Mouse (Mus musculus): ENCODE data around the gene Spsb1. TPM values are rescaled to one million over a fixed set of nuclear protein-coding genes. Genes with fewer than 3 reads are reported as not detected.

Spsb1 gene
- polyA plus RNA-seq, 1 experiment from 2014 or later: 3.1 TPM

DNA sequence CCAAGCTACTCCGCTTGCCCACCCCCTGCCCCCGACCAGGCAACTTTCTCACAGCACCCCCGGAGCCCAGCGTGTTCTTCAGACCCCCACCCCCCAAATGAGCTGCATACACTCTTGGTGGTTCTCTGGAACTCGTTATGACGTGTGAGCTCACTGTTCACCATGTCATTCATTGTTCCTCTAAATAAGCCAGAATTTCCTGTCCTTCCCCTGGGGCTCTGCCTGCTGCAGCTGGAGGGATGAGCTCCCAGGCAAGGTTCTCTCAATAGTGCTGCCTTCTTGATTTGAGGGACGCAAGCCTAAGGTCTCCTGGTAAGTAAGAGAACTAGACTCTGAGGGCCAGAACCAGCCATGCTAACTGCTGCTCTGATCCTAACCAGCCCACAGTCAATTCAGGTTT is 59.6 kb downstream of the Spsb1 start:
- ATAC-seq (replicated peaks; ENCODE audit: low FRiP score) (no peak), DNase-seq (ENCODE audit: low spot score) (no peak)
- Histone ChIP-seq H3K27ac (ENCODE audit: low read depth, low read length) (no peak overlapping the region), H3K9me3 (ENCODE audit: control insufficient read depth, low read length) (no peaks in the 10 kb centered on the region), H3K27me3 (replicated peaks; ENCODE audit: control insufficient read depth, insufficient read depth, low read length) (no peaks in the 10 kb centered on the region; the same call in 1 of the 2 replicates), H3K4me3 (ENCODE audit: low read depth, low read length) (no peak overlapping the region), H3K9ac (ENCODE audit: low read depth, low read length) (no peak overlapping the region), H3K4me2 (no peak overlapping the region), H3K4me1 (replicated peaks; ENCODE audit: control insufficient read depth, insufficient read depth, low read length) (no peaks in the 10 kb centered on the region; the same call in 1 of the 2 replicates), H3K36me3 (ENCODE audit: control insufficient read depth, insufficient read depth, low read length) (no peaks in the 10 kb centered on the region)
- 49% methylated on average over 7 of the region's 7 CpGs for WGBS

- Histone ChIP-seq H3K9ac (ENCODE audit: low read depth, low read length) (no peak overlapping the region), H3K36me3 (ENCODE audit: control insufficient read depth, insufficient read depth, low read length) (no peaks in the 10 kb centered on the region), H3K4me3 (ENCODE audit: low read depth, low read length) (no peak overlapping the region), H3K27ac (ENCODE audit: low read depth, low read length) (no peak overlapping the region), H3K9me3 (ENCODE audit: control insufficient read depth, low read length) (no peaks in the 10 kb centered on the region), H3K27me3 (replicated peaks; ENCODE audit: control insufficient read depth, insufficient read depth, low read length) (peaks cover under 1% of the 10 kb centered on the region; the same call in 1 of the 2 replicates), H3K4me2 (no peak overlapping the region), H3K4me1 (replicated peaks; ENCODE audit: control insufficient read depth, insufficient read depth, low read length) (no peaks in the 10 kb centered on the region; the same call in 1 of the 2 replicates)
- ATAC-seq (replicated peaks; ENCODE audit: low FRiP score) (no peak), DNase-seq (ENCODE audit: low spot score) (no peak)
- WGBS: 91% methylated on average over 7 of the region's 7 CpGs
Observed at GRCm38 (mm10) chr4:149894300-149894699, 60.5 kb downstream of the Spsb1 start.

DNA sequence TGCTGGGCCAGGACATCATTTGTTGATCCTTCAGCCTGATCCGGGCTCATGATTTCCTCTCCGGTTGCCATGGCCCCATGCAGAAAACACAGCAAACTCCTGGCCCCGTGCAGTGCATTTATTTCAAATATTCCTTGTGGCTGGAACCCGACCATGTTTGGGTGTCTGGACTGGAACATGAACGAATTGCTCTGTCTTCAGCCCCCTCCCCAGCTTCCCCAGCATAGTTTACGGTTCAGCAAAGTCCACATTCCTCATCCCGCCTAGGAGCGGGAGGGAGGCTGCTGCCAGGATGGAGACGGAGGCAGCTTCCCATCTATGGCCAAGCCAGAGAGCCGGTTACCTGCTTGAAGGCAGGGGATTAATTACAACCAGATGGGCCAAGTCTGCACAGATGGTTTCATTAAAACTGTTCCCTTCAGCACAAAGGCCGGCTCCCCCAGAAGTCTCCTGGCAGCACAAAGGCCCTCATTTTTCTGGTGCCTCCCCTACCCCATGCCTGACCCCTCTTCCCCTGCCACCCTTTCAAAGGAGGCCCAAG is 61.2 kb downstream of the Spsb1 start:
- Histone ChIP-seq H3K4me2 (no peak overlapping the region), H3K36me3 (ENCODE audit: control insufficient read depth, insufficient read depth, low read length) (no peaks in the 10 kb centered on the region), H3K9me3 (ENCODE audit: control insufficient read depth, low read length) (no peaks in the 10 kb centered on the region), H3K27ac (ENCODE audit: low read depth, low read length) (no peak overlapping the region), H3K4me1 (replicated peaks; ENCODE audit: control insufficient read depth, insufficient read depth, low read length) (no peaks in the 10 kb centered on the region; the same call in 1 of the 2 replicates), H3K27me3 (replicated peaks; ENCODE audit: control insufficient read depth, insufficient read depth, low read length) (peaks cover 5% of the 10 kb centered on the region; the same call in 1 of the 2 replicates), H3K4me3 (ENCODE audit: low read depth, low read length) (no peak overlapping the region), H3K9ac (ENCODE audit: low read depth, low read length) (no peak overlapping the region)
- 45% methylated on average over 11 of the region's 11 CpGs for WGBS
- ATAC-seq (replicated peaks; ENCODE audit: low FRiP score) (no peak), DNase-seq (ENCODE audit: low spot score) (no peak)

DNA sequence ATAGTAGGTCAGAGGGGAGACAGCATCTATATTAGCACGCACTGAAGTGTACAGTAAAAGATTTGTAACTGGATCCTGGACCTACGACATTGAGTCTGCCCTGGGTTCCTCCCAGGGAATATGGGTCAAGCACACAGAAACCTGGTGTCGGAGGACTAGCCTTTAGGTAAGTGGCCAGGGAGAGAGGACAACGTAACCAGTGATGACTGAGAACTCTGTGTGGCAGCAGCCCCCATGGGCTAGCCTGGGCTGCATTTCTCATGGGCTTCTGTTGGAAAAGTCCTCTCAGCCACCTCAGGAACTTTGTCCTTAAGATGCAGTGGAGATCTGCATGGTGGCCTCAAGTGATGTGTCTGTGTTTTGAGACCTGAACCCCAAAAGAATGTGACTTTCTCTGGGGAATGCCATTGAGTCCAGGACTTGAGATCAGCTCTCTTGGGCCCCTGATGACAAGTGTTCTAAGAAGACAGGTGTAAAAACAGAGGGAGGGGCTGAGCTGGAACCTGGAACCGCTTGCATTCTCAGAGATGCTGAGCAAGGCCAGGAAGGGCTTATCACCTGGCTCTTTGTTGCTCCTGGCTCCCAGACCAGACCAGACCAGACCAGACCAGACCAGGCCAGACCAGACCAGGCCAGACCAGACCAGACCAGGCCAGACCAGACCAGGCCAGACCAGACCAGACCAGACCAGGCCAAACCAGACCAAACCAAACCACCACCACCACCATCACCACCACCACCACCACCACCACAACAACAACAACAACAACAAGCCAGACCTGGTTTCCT is 63.5 kb downstream of the Spsb1 start:
- Histone ChIP-seq H3K36me3 (ENCODE audit: control insufficient read depth, insufficient read depth, low read length) (no peaks in the 10 kb centered on the region), H3K9me3 (ENCODE audit: control insufficient read depth, low read length) (no peaks in the 10 kb centered on the region), H3K27ac (ENCODE audit: low read depth, low read length) (no peak overlapping the region), H3K4me3 (ENCODE audit: low read depth, low read length) (no peak overlapping the region), H3K4me2 (no peak overlapping the region), H3K9ac (ENCODE audit: low read depth, low read length) (no peak overlapping the region), H3K4me1 (replicated peaks; ENCODE audit: control insufficient read depth, insufficient read depth, low read length) (no peaks in the 10 kb centered on the region; the same call in 1 of the 2 replicates), H3K27me3 (replicated peaks; ENCODE audit: control insufficient read depth, insufficient read depth, low read length) (peaks cover 5% of the 10 kb centered on the region; the same call in 1 of the 2 replicates)
- no peak for ATAC-seq (replicated peaks; ENCODE audit: low FRiP score)
- WGBS: 88% methylated on average over 5 of the region's 5 CpGs
- no peak for DNase-seq (ENCODE audit: low spot score)

DNA sequence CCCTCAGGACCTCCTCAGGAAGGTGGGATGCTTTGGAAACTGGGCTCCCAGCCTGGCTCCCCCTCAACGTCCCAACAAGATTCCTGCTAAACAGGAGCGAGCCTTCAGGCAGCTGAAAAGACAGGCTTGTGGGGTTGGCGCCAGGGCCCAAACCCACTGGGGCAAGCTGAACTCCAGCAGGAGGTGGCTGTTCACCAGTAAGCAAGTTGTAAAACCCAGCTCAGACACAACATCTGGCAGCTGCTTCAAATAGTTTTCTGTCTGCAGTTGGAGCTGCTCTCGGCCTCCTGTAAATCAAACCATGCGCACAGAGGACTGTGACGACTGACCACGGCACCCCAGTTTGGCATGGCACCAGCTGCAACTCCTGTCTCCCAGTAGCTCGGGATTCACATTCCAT is 64.3 kb downstream of the Spsb1 start:
- Histone ChIP-seq H3K4me1 (replicated peaks; ENCODE audit: control insufficient read depth, insufficient read depth, low read length) (no peaks in the 10 kb centered on the region; the same call in 1 of the 2 replicates), H3K4me3 (ENCODE audit: low read depth, low read length) (no peak overlapping the region), H3K9me3 (ENCODE audit: control insufficient read depth, low read length) (no peaks in the 10 kb centered on the region), H3K9ac (ENCODE audit: low read depth, low read length) (no peak overlapping the region), H3K27me3 (replicated peaks; ENCODE audit: control insufficient read depth, insufficient read depth, low read length) (peaks cover 5% of the 10 kb centered on the region; the same call in 1 of the 2 replicates), H3K4me2 (no peak overlapping the region), H3K27ac (ENCODE audit: low read depth, low read length) (no peak overlapping the region), H3K36me3 (ENCODE audit: control insufficient read depth, insufficient read depth, low read length) (no peaks in the 10 kb centered on the region)
- no peak for DNase-seq (ENCODE audit: low spot score)
- ATAC-seq (replicated peaks; ENCODE audit: low FRiP score): no peak
- 68% methylated on average over 8 of the region's 8 CpGs for WGBS

GRCm38 (mm10) chr4:149889851-149890250 is 65.0 kb downstream of the Spsb1 start:
- Histone ChIP-seq H3K9ac (ENCODE audit: low read depth, low read length) (no peak overlapping the region), H3K27ac (ENCODE audit: low read depth, low read length) (no peak overlapping the region), H3K4me3 (ENCODE audit: low read depth, low read length) (no peak overlapping the region), H3K4me2 (no peak overlapping the region), H3K4me1 (replicated peaks; ENCODE audit: control insufficient read depth, insufficient read depth, low read length) (no peaks in the 10 kb centered on the region; the same call in 1 of the 2 replicates), H3K27me3 (replicated peaks; ENCODE audit: control insufficient read depth, insufficient read depth, low read length) (peaks cover 5% of the 10 kb centered on the region; the same call in 1 of the 2 replicates), H3K36me3 (ENCODE audit: control insufficient read depth, insufficient read depth, low read length) (no peaks in the 10 kb centered on the region), H3K9me3 (ENCODE audit: control insufficient read depth, low read length) (no peaks in the 10 kb centered on the region)
- DNase-seq (ENCODE audit: low spot score) (no peak), ATAC-seq (replicated peaks; ENCODE audit: low FRiP score) (no peak)
- WGBS: 27% methylated on average over 13 of the region's 13 CpGs

- WGBS: 68% methylated on average over 20 of the region's 20 CpGs
Observed at GRCm38 (mm10) chr4:149888736-149889470, 65.9 kb downstream of the Spsb1 start.

DNA sequence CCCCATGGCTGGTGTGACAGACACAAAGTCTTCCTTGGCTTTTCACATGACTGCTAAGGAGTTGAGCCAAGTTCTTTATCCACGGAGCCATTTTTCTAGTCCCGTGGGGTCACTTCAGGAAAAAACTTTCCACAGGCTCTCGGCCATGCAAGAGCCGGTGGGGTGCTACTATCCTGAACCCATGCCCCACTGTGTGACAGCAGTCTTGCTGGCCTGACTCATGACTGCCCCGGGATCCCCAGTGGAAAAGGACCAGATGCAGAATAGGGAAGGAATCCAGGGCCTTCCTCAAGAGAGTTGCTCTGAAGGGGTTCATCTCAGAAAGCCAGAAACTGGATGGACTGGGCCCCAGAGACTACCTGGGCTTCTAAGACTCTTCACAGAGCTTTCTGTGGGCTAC is 66.7 kb downstream of the Spsb1 start:
- WGBS: 80% methylated on average over 5 of the region's 5 CpGs
- Histone ChIP-seq H3K4me3 (ENCODE audit: low read depth, low read length) (no peak overlapping the region), H3K9me3 (ENCODE audit: control insufficient read depth, low read length) (no peaks in the 10 kb centered on the region), H3K4me2 (no peak overlapping the region), H3K9ac (ENCODE audit: low read depth, low read length) (no peak overlapping the region), H3K27me3 (replicated peaks; ENCODE audit: control insufficient read depth, insufficient read depth, low read length) (peaks cover 5% of the 10 kb centered on the region; the same call in 1 of the 2 replicates), H3K27ac (ENCODE audit: low read depth, low read length) (no peak overlapping the region), H3K4me1 (replicated peaks; ENCODE audit: control insufficient read depth, insufficient read depth, low read length) (no peaks in the 10 kb centered on the region; the same call in 1 of the 2 replicates), H3K36me3 (ENCODE audit: control insufficient read depth, insufficient read depth, low read length) (no peaks in the 10 kb centered on the region)
- DNase-seq (ENCODE audit: low spot score) (no peak), ATAC-seq (replicated peaks; ENCODE audit: low FRiP score) (no peak)

More at GRCm38 (mm10) chr4:149888736-149889470, 65.9 kb downstream of the Spsb1 start:
- Histone ChIP-seq H3K4me1 (replicated peaks; ENCODE audit: control insufficient read depth, insufficient read depth, low read length) (no peaks in the 10 kb centered on the region; the same call in 1 of the 2 replicates), H3K36me3 (ENCODE audit: control insufficient read depth, insufficient read depth, low read length) (no peaks in the 10 kb centered on the region), H3K27ac (ENCODE audit: low read depth, low read length) (no peak overlapping the region), H3K27me3 (replicated peaks; ENCODE audit: control insufficient read depth, insufficient read depth, low read length) (peaks cover 5% of the 10 kb centered on the region; the same call in 1 of the 2 replicates), H3K4me3 (ENCODE audit: low read depth, low read length) (no peak overlapping the region), H3K9ac (ENCODE audit: low read depth, low read length) (no peak overlapping the region), H3K9me3 (ENCODE audit: control insufficient read depth, low read length) (no peaks in the 10 kb centered on the region), H3K4me2 (no peak overlapping the region)
- no peak for ATAC-seq (replicated peaks; ENCODE audit: low FRiP score)
- DNase-seq (ENCODE audit: low spot score): no peak

Measured in liver, embryonic 11.5 days (tissue).